Mouse (Mus musculus): ENCODE results near the gene Snx29. TPM values are rescaled to one million over a fixed set of nuclear protein-coding genes. Genes with fewer than 3 reads are reported as not detected.

Gene Snx29
- total RNA-seq, 1 experiment from 2014 or later: 25.7 TPM

DNA sequence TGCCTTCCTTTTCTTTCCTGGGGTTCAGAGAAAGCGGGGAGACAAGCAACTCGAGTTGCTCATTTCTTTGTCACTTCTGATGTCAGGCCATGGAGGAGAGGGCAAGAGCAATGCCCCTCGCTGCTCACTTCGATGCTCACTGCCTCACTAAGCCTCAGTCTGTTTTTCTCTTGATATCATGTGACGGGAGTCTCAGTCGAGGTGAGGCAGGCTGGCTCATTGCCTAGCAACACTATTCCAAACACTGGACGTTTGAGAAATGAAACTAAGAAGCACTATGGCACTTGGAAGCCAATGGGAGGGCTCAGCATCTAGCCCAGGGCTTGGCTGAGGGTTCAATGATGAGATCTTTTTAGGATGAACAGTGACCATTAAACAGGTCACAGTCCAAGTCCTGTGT is 102.6 kb downstream of the Snx29 start:
- ATAC-seq (replicated peaks in 1 of 2; ENCODE audit: insufficient read depth in 1 of 2, low FRiP score in 2 of 2, low TSS enrichment in 1 of 2, low read depth in 1 of 2, poor library complexity in 2 of 2, severe bottlenecking in 2 of 2): no peak

DNA sequence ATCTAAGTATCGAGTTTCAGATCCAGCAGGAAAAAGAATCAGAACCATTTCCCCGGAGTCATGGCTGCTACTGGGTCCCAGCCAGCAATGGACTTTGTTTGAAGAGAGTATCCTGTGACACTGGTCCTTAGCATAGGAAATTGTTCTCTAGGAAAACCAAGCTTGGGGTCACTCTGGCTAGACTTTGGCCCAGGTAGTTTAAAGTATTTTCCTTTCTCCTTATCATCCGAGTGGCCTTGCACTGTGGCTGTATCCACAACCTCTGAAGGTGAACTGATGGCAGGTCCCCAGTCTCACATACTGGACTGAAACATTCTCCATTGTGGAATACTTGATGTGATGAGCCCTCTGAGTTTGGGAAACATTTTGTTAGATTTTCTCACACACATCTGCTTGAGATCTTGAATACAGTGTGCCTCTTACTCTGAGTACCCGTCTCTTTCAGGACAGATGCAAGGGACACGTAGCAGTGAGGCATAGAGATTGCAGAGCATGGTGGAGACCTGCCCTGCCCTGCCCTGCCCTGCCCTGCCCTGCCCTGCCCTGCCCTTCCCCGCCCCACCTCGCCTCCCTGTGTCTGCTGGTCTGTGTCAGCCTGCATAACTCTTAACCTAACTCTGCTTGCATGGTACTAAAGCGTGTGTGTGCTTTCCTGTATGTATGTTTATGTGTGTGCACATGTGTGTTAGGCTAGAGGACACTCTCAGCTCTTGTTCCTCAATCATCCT is 104.3 kb downstream of the Snx29 start:
- ATAC-seq (replicated peaks in 1 of 2; ENCODE audit: insufficient read depth in 1 of 2, low FRiP score in 2 of 2, low TSS enrichment in 1 of 2, low read depth in 1 of 2, poor library complexity in 2 of 2, severe bottlenecking in 2 of 2): no peak

DNA sequence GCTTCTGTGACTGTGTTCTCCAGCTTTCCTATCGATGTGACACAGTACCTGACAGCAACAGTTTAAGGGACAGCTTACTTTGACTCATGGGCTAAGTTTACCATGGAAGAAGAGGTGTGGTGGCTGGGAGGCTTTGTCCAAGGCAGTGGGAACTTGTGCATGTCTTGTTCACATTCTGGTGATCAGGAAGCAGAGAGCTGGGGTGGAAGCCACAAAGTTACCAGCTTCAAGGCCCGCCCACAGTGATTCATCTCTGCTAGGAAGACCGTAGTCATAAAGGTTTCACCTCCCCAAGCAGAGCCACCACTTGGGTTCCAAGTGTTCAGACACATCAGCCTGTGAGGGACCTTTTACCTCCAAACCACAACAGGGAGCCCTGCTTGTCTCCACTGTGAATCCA is 107.1 kb downstream of the Snx29 start:
- ATAC-seq (replicated peaks in 1 of 2; ENCODE audit: insufficient read depth in 1 of 2, low FRiP score in 2 of 2, low TSS enrichment in 1 of 2, low read depth in 1 of 2, poor library complexity in 2 of 2, severe bottlenecking in 2 of 2): no peak

DNA sequence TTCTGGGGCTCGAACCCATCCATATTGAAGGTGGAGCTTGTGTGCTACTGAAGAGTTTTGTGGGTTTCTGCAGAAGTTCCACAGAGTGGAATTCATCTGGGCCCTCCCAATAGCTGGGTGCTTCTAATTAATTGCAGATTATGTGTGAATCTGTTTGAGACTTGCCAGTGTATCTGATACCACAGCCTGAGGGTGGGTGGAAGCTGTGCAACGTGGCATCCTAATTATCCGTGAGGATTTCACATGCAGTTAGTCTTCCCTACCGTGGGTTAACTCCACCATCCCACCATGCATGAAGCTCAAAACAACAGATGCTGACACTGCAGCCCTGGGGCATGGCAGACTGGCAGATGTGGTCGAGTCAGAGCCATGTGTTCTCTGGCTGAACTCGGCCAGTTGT is 107.8 kb downstream of the Snx29 start:
- no peak for ATAC-seq (replicated peaks in 1 of 2; ENCODE audit: insufficient read depth in 1 of 2, low FRiP score in 2 of 2, low TSS enrichment in 1 of 2, low read depth in 1 of 2, poor library complexity in 2 of 2, severe bottlenecking in 2 of 2)

DNA sequence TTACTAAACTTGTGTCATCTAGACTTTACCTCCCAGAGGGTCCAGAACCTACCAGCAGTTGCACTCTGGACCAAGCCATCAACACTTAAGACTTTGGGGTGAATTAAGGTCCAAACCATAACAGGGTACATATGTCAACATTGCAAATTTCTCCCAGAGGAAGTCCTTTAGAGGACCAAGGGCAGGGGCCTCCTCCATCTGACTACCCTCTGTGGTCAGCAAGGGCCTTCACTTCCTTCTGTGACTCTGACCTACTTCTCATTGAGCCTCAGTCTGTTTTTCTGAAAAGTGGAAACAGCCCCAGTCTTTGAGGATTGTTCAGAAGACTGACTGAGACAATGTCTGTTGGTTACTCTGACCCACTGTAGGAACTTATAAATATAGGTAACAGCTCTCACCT is 111.1 kb downstream of the Snx29 start:
- ATAC-seq (replicated peaks in 1 of 2; ENCODE audit: insufficient read depth in 1 of 2, low FRiP score in 2 of 2, low TSS enrichment in 1 of 2, low read depth in 1 of 2, poor library complexity in 2 of 2, severe bottlenecking in 2 of 2): peak; percentile 50 to 53; a peak in 2 of 4 replicates

DNA sequence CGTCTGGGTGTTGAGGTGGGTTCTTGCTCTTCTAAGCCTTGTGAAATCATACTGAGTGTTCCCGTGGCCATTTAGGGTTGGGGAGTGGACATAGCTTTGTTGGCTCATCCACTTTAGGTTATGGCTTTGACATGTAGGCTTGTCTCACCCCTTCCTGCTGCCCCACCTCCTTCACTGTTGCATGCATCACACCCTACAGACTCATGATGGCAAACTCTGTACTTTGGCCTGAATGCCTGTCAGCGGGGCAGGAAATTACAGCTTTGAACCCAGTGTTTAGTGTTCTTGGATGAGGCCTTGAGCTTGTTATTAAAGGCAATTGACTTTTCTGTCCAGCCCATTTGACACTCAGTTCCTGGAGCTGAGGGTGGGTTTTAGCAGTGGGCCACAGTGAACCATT is 114.9 kb downstream of the Snx29 start:
- ATAC-seq (replicated peaks in 1 of 2; ENCODE audit: insufficient read depth in 1 of 2, low FRiP score in 2 of 2, low TSS enrichment in 1 of 2, low read depth in 1 of 2, poor library complexity in 2 of 2, severe bottlenecking in 2 of 2): no peak

DNA sequence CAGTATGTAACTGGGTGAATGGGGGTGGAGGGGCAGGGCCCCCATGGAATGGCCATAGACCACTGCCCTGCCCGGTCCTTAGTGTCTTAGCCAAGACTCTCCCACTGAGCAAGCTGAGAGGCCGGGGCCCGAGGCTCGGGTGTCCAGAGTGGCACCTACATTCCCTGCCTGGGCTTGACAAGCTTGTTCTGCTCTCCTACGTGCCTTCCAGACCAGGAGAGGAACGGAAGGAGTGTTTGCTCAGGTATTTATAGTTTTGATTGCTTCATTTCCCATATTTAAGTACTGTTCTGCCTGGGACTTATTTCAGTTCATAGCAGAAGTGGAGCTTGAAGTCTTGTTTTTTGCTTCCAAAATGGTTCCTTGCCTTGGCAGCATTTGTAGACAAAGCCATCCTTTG is 116.7 kb downstream of the Snx29 start:
- ATAC-seq (replicated peaks in 1 of 2; ENCODE audit: insufficient read depth in 1 of 2, low FRiP score in 2 of 2, low TSS enrichment in 1 of 2, low read depth in 1 of 2, poor library complexity in 2 of 2, severe bottlenecking in 2 of 2): no peak

DNA sequence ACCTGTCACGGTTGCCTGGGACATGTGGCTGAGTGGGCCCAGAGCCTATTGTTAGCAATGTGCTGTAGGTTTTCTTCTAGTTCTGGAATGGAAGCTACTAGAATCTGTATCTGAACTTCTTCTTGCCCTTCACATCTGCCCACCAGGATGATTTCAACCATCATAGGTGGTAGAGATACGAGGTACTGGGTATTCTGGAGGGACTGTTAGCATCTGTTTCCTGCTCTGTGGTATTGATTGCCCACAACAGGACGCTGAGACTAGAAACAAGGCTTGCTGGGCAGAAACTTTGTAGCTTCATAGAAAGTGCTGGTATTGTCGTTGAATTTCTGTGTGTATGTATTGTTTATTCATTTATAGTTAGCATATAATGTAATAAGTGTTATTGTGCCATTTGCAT is 118.9 kb downstream of the Snx29 start:
- peak; percentile 90 for ATAC-seq (replicated peaks in 1 of 2; ENCODE audit: insufficient read depth in 1 of 2, low FRiP score in 2 of 2, low TSS enrichment in 1 of 2, low read depth in 1 of 2, poor library complexity in 2 of 2, severe bottlenecking in 2 of 2)

DNA sequence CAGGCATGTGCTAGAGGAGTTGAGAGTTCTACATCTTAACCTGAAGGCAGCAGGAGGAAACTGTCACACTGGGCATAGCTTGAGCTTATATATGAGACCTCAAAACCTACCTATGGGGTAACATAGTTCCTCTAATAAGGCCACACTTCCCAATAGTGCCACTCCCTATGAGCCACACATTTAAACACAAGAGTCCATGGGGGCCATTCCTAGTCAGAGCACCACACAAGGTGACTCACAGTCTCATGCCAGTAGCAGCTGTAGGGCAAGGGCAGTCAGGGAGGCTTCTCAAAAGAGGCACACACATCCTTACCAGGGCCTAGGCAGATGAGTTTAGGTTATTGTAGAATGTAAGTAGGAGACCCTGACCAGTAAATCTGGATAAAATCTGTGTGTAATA is 119.8 kb downstream of the Snx29 start:
- peak in 1 of 2 experiments; percentile 18; a peak in 1 of 4 replicates for ATAC-seq (replicated peaks in 1 of 2; ENCODE audit: insufficient read depth in 1 of 2, low FRiP score in 2 of 2, low TSS enrichment in 1 of 2, low read depth in 1 of 2, poor library complexity in 2 of 2, severe bottlenecking in 2 of 2)

DNA sequence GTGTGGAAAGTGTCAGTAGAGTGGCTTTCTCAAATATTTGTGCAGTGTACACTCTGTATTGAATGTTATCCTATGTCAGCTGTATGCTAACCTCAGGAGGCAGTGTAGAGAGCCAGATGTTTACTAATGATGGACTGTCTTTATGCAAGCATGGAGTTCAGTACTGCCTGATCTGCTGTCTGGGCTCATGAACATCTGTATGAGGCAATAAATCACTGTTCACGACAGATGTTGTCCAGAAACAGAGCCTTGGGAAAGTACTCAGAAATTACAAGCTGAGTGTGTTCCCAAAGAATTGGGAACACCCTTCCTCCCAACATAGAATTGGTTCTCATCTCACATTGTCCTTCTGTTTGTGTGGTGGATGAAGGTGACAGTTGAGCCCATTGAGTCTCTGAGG is 121.9 kb downstream of the Snx29 start:
- no peak for ATAC-seq (replicated peaks in 1 of 2; ENCODE audit: insufficient read depth in 1 of 2, low FRiP score in 2 of 2, low TSS enrichment in 1 of 2, low read depth in 1 of 2, poor library complexity in 2 of 2, severe bottlenecking in 2 of 2)

DNA sequence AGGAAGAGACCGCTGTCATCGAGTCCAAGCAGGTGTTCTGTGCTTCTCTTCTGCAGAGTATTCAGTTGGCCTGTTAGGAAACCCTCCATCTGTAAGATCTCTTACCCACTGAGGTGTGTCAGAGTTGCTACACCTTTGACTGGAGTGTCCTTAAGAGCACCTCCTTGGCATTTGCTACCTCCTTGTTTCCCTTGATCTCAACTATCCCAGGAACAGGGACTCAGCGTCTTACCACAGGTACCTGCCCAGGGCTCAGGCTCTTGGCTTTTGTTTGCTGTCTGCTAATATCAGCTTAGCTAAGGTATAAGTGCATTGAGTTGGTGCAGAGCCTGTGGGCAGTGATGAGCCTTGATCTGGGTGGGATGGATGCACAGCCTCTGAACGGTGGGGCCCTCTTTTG is 124.3 kb downstream of the Snx29 start:
- no peak for ATAC-seq (replicated peaks in 1 of 2; ENCODE audit: insufficient read depth in 1 of 2, low FRiP score in 2 of 2, low TSS enrichment in 1 of 2, low read depth in 1 of 2, poor library complexity in 2 of 2, severe bottlenecking in 2 of 2)

DNA sequence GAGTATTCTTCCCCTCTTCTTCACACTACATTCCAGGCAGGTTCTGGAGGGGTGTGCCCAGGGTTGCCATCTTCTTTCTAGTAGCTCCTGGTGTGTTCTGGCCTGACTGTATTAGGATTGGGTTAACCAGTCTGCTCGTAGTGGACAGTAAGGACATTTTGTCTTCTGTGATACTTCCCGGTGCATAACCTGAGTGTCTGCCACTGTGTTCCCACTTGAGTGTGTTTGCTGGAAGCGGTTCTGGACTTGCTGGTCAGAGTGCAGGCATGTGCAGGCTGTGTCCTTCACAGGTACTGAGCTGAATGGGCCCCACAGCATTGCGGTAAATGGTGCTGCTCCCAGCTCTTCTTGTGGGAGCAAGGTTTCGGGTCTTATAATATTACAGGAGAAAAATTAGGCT is 125.2 kb downstream of the Snx29 start:
- no peak for ATAC-seq (replicated peaks in 1 of 2; ENCODE audit: insufficient read depth in 1 of 2, low FRiP score in 2 of 2, low TSS enrichment in 1 of 2, low read depth in 1 of 2, poor library complexity in 2 of 2, severe bottlenecking in 2 of 2)

DNA sequence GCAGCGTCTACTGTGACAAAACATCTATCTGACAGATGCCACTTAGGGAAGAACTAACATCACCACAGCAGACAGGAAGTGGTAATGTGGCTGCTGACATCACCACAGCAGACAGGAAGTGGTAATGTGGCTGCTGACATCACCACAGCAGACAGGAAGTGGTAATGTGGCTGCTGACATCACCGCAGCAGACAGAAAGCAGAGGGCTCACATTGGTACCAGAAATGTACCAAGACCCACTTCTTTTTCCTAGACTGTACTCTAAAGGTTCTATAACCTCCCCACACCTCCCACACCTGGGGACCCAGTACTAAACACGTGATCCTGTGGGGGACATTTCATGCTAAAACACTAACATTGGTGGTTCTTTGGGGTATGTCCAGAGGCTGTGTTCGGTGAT is 126.0 kb downstream of the Snx29 start:
- ATAC-seq (replicated peaks in 1 of 2; ENCODE audit: insufficient read depth in 1 of 2, low FRiP score in 2 of 2, low TSS enrichment in 1 of 2, low read depth in 1 of 2, poor library complexity in 2 of 2, severe bottlenecking in 2 of 2): peak; percentile 84 to 98

DNA sequence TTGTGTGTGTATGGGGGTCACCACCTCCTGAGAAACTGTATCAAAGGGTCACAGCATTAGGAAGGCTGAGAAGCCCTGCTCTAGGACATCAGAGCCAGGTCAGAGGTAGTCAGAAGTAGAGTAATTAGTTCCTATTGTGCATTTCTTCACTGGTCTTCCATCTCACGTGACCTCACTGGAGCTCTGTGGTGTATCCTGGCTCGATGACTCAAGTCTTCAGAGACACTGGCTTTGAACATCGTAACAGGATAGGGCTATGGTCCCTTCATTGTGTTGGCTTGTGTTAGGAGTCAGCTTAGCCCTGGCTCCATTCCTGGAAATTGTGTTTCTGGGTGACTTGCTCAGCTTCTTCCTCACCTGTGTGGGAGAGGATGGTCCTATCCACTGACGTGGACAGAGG is 126.6 kb downstream of the Snx29 start:
- ATAC-seq (replicated peaks in 1 of 2; ENCODE audit: insufficient read depth in 1 of 2, low FRiP score in 2 of 2, low TSS enrichment in 1 of 2, low read depth in 1 of 2, poor library complexity in 2 of 2, severe bottlenecking in 2 of 2): no peak

DNA sequence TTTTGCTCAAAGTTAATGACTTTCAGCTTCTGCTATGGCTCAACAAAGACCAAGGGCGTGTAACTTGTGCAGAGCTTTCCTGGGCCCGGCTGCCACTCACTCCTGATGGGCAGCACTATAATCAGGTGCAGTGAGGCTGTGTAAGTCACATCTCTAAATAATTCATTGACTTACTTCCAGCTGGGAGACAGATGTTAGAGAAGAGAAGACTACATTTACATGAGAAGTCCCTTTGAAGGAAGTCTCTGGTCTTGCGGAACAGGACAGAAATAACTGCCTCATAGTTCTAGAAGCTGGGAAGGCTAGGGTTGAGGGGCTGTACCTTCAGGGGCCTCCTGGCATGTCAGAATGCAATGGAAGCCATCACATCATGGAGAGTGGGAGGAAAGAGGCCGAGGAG is 127.9 kb downstream of the Snx29 start:
- no peak for ATAC-seq (replicated peaks in 1 of 2; ENCODE audit: insufficient read depth in 1 of 2, low FRiP score in 2 of 2, low TSS enrichment in 1 of 2, low read depth in 1 of 2, poor library complexity in 2 of 2, severe bottlenecking in 2 of 2)

DNA sequence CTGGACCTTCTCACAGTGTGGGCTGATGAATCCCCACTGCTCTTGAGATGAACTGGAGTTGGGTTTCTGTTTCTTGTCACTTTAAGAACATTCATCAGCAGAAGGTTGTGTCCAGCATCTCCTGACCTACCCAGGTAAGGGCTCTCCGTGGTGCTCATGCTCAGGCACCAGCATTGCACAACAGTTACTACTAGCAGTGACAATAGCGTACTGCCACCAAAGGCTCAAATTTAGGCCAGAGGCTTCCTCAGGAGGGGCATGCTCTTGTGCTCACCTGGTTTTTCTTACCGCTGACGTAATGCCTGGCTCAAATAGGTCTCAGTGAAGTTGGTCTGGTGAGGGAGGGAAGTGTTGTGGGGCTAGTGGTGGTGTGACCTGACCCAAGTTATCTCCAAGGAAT is 132.2 kb downstream of the Snx29 start:
- no peak for ATAC-seq (replicated peaks in 1 of 2; ENCODE audit: insufficient read depth in 1 of 2, low FRiP score in 2 of 2, low TSS enrichment in 1 of 2, low read depth in 1 of 2, poor library complexity in 2 of 2, severe bottlenecking in 2 of 2)

DNA sequence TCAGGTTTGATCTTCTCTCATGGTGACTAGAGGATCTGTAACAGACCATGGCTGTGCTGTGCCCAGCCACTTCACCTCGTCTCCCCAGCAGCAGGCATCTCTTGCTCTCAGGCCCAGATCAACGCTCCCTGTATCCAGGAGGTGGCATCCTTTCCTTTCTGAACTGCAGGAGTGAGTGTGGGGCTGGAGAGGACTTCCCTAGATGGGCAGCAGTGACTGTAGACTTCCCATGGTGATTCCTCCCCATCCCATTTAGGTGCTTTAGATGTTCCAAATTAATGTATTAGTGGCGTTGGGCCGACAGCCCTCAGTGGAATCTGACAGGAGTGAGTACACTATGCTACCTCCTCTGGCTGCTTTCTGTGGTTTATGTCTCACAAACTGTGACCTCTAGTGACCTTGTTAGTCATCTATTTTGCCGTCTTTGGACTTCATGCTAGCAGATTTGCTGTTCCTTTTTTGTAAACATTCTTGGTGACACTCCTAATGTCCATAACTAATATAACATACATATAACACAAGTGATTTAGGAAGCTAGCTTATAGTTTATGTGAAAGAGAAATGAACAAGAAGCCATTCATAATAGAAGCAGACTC is 132.9 kb downstream of the Snx29 start:
- 0 out of 4 replicates have a peak, but pooled peaks of 1 of the 2 experiments have one; percentile 16 for ATAC-seq (replicated peaks in 1 of 2; ENCODE audit: insufficient read depth in 1 of 2, low FRiP score in 2 of 2, low TSS enrichment in 1 of 2, low read depth in 1 of 2, poor library complexity in 2 of 2, severe bottlenecking in 2 of 2)

DNA sequence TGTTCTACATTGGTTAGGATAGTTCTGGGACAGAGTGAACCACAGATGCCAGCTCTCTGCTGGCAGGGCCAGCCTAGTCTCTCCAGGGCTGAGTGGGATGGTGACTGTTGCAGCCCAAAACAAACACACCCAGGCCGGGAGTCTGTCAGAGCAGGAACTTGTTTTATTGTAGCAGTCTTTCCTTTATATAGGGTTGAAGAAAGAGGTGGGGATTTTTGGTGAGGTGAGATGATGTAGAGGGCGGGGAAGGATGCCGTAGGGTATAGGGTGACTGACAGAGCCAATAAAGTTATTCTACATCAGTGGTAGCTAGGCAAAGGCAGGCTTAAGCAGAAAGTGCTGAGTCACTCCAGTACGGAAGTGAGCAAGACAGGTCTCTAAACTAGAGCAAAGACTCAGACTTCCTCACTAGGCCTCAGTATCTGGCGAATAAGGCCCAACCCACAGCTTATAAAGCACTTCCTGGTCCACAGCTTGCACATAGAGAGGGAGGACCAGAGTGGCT is 133.5 kb downstream of the Snx29 start:
- ATAC-seq (replicated peaks in 1 of 2; ENCODE audit: insufficient read depth in 1 of 2, low FRiP score in 2 of 2, low TSS enrichment in 1 of 2, low read depth in 1 of 2, poor library complexity in 2 of 2, severe bottlenecking in 2 of 2): peak; percentile 81

DNA sequence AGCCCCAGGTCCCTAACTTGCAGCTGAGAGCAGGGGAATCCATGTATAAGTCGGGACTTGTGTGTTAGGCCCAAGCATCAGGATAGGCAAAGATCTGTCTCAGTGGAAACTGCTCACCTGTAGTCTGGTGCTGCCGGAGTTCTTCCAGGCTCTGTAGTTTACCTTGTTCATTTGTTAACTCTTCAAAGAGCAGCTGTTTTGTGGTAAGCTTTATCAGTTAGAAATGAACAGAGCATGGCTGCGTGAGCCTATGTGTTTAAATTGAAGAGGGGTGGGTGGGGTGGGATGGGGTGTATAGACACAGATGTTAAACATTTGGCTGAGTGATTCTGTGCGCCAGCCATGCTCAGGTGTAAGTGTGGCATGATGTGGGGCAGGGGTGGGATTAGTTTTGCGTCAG is 134.4 kb downstream of the Snx29 start:
- ATAC-seq (replicated peaks in 1 of 2; ENCODE audit: insufficient read depth in 1 of 2, low FRiP score in 2 of 2, low TSS enrichment in 1 of 2, low read depth in 1 of 2, poor library complexity in 2 of 2, severe bottlenecking in 2 of 2): no peak
